Comparison of ENCODE assay signal across 9 mouse cellular contexts in genomic region chr14:25229569-25229968, GRCm38 (mm10).
DNase-seq lines count a peak whose midpoint lies in the region.
"Had no signal": no experiment of that assay in that cellular context is flagged by ENCODE, and none has a peak within 500 bp of the region (broad histone marks: within the 10 kb centered on the region; RNA-seq: fewer than 3 reads in every experiment).

No protein-coding gene starts in this region.

- peak; percentile 71 for DNase-seq in gastrocnemius, adult 18-20 months (ENCODE audit: low spot score)
- DNase-seq in gastrocnemius, adult 8-10 months (ENCODE audit: low spot score in 2 of 2): no peak
- peak; percentile 45 for DNase-seq in 3134 (ENCODE audit: extremely low read depth, insufficient read length, low spot score)
- DNase-seq in fibroblast of lung, adult 2 months (ENCODE audit: low read depth): peak; percentile 73
- peak; percentile 58 for DNase-seq in heart, postnatal 4 days
- DNase-seq in urinary bladder, postnatal 4 days (ENCODE audit: low spot score in 2 of 2): no peak
- no peak for DNase-seq in kidney, adult 11 months
- DNase-seq in frontal cortex, postnatal 36 days (ENCODE audit: low spot score in 2 of 2): no peak
- DNase-seq: adrenal gland, postnatal 25 days had no signal

Comparison
In these comparisons a context has a peak if more than half of its experiments do, and no peak if none do; other contexts are left out.
1. DNase-seq: peak in gastrocnemius, adult 18-20 months (single experiment), 3134 (single experiment), fibroblast of lung, adult 2 months (single experiment) and heart, postnatal 4 days (single experiment); none in gastrocnemius, adult 8-10 months (0 of 2), urinary bladder, postnatal 4 days (0 of 2), kidney, adult 11 months (single experiment) and frontal cortex, postnatal 36 days (0 of 2).